Mouse (Mus musculus): ENCODE measurements around the gene Hoxb6.

Hoxb6 gene

GRCm38 (mm10) chr11:96291681-96292564 lies at the start of gene Hoxb6:
Gene Hoxb6 (plus strand): TSS chr11:96292476.
- no peak for DNase-seq (ENCODE audit: low spot score)

- DNase-seq (ENCODE audit: low spot score) = peak; percentile 64
Observed at GRCm38 (mm10) chr11:96250901-96251300, 41.4 kb upstream of the Hoxb6 start.

GRCm38 (mm10) chr11:96251480-96252031 lies 40.7 kb upstream of the Hoxb6 start:
- peak; percentile 13 for DNase-seq (ENCODE audit: low spot score)

- no peak for DNase-seq (ENCODE audit: low spot score)
Observed at GRCm38 (mm10) chr11:96252541-96253120, 39.6 kb upstream of the Hoxb6 start.

- DNase-seq (ENCODE audit: low spot score) = peak; percentile 60
Observed at GRCm38 (mm10) chr11:96254221-96254620, 38.1 kb upstream of the Hoxb6 start.

GRCm38 (mm10) chr11:96255111-96255995 lies 36.9 kb upstream of the Hoxb6 start:
- DNase-seq (ENCODE audit: low spot score) = peak; percentile 10

- DNase-seq (ENCODE audit: low spot score) = no peak
Observed at GRCm38 (mm10) chr11:96255996-96256445, 36.3 kb upstream of the Hoxb6 start.

- no peak for DNase-seq (ENCODE audit: low spot score)
Observed at GRCm38 (mm10) chr11:96257141-96257540, 35.1 kb upstream of the Hoxb6 start.

- no peak for DNase-seq (ENCODE audit: low spot score)
Observed at GRCm38 (mm10) chr11:96259038-96259437, 33.2 kb upstream of the Hoxb6 start.

GRCm38 (mm10) chr11:96259511-96259910 lies 32.8 kb upstream of the Hoxb6 start:
- no peak for DNase-seq (ENCODE audit: low spot score)

- DNase-seq (ENCODE audit: low spot score) = peak; percentile 48
Observed at GRCm38 (mm10) chr11:96260310-96260970, 31.8 kb upstream of the Hoxb6 start.

GRCm38 (mm10) chr11:96261323-96261890 lies 30.9 kb upstream of the Hoxb6 start:
- DNase-seq (ENCODE audit: low spot score) = peak; percentile 76

GRCm38 (mm10) chr11:96262262-96262830 lies 29.9 kb upstream of the Hoxb6 start:
- no peak for DNase-seq (ENCODE audit: low spot score)

GRCm38 (mm10) chr11:96263636-96264389 lies 28.5 kb upstream of the Hoxb6 start:
- DNase-seq (ENCODE audit: low spot score) = peak; percentile 21

GRCm38 (mm10) chr11:96264390-96265020 lies 27.8 kb upstream of the Hoxb6 start:
- no peak for DNase-seq (ENCODE audit: low spot score)

GRCm38 (mm10) chr11:96265954-96266353 lies 26.3 kb upstream of the Hoxb6 start:
- DNase-seq (ENCODE audit: low spot score) = no peak

GRCm38 (mm10) chr11:96267021-96267920 lies 25.0 kb upstream of the Hoxb6 start:
- DNase-seq (ENCODE audit: low spot score) = no peak

GRCm38 (mm10) chr11:96268031-96268745 lies 24.1 kb upstream of the Hoxb6 start:
- no peak for DNase-seq (ENCODE audit: low spot score)

Measured in yolk sac, embryonic 10.5 days (tissue).